Mouse (Mus musculus): ENCODE results near the gene Arhgap29. TPM values are rescaled to one million over a fixed set of nuclear protein-coding genes. Genes with fewer than 3 reads are reported as not detected.

Arhgap29 gene
- total RNA-seq, 2 experiments from 2014 or later: 50.0 to 53.1 TPM

- no peak for DNase-seq (ENCODE audit: low spot score)
- intact Hi-C loops (cut with DNase I): no loop called here
Observed at GRCm38 (mm10) chr3:122047402-122047801, 95.1 kb downstream of the Arhgap29 start.

GRCm38 (mm10) chr3:122047921-122048861 is 95.8 kb downstream of the Arhgap29 start:
- peak; percentile 34 for DNase-seq (ENCODE audit: low spot score)
- intact Hi-C loops (cut with DNase I): no loop called here

- no peak for DNase-seq (ENCODE audit: low spot score)
- intact Hi-C loops (cut with DNase I): no loop called here
Observed at GRCm38 (mm10) chr3:122049158-122049557, 96.8 kb downstream of the Arhgap29 start.

GRCm38 (mm10) chr3:122058439-122059198 is 106.3 kb downstream of the Arhgap29 start:
- no peak for DNase-seq (ENCODE audit: low spot score)
- intact Hi-C loops (cut with DNase I): no loop called here

- DNase-seq (ENCODE audit: low spot score): no peak
- intact Hi-C loops (cut with DNase I): no loop called here
Observed at GRCm38 (mm10) chr3:122062586-122062985, 110.2 kb downstream of the Arhgap29 start.

GRCm38 (mm10) chr3:122064556-122065410 is 112.4 kb downstream of the Arhgap29 start:
- peak; percentile 48 for DNase-seq (ENCODE audit: low spot score)

More at GRCm38 (mm10) chr3:122064556-122065410, 112.4 kb downstream of the Arhgap29 start:
- intact Hi-C loops (cut with DNase I): no loop called here

Other genes starting within 250 kb of the Arhgap29 start
- gene F3, start 229.0 kb upstream of the Arhgap29 start, total RNA-seq (2021): 10 to 100 TPM; 20.8 to 27.2 TPM
- gene Abcd3, start 137.2 kb upstream of the Arhgap29 start, total RNA-seq (2021): 10 to 100 TPM; 87.4 to 92.2 TPM
- 1 to 10 TPM; 2.3 TPM for gene Abca4, start 91.9 kb downstream of the Arhgap29 start, total RNA-seq (2021)

Data from heart, postnatal 25 days (tissue).